Mouse (Mus musculus) heart, adult 10 weeks (tissue): ENCODE measurements around the gene Prrg1. TPM values are rescaled to one million over a fixed set of nuclear protein-coding genes. Genes with fewer than 3 reads are reported as not detected.

ENCODE experiments used
- polyA plus RNA-seq: library from polyadenylated mRNA; stranded (reverse); fragments of 350-450 nt; fragmentation: Illumina TruSeq; extraction: RNeasy Lipid Tissue Mini Kit (QIAGEN cat#74804); gene quantifications from one replicate; pipeline ENCODE4 v1.2.3, GENCODE M21; 2014; ENCODE audit warnings: low read depth, low replicate concordance

Prrg1 gene
- 10.4 TPM for polyA plus RNA-seq

GRCm38 (mm10) chrX:78583202-78584004 is at the start of gene Prrg1:
Gene Prrg1, minus strand, starts transcription at chrX:78583896.

Other genes starting within 250 kb of the Prrg1 start
- not detected for gene 4930480E11Rik, start 214.3 kb downstream of the Prrg1 start, polyA plus RNA-seq
- not detected for gene Fam47c, start 153.9 kb upstream of the Prrg1 start, polyA plus RNA-seq